Mouse (Mus musculus) embryonic facial prominence, embryonic 13.5 days (tissue): ENCODE data around the gene Olfr1324. TPM values are rescaled to one million over a fixed set of nuclear protein-coding genes. Genes with fewer than 3 reads are reported as not detected.
"Not testable (repeated sequence)": the region's sequence is repeated elsewhere in the genome, so short reads cannot be mapped to it uniquely, and the experiment has no call there.

ENCODE experiments used
- ATAC-seq: fragments of 200-750 bp; cut with Nextera tagmentation; 2 replicates; pipeline ENCODE4 v1.8.0; 2017; ENCODE audit warnings: low read depth; ENCODE audit not compliant: insufficient number of reproducible peaks, insufficient read depth, low FRiP score, low TSS enrichment
- H3K27ac ChIP-seq: fragments of 300-500 bp; sonication (generic); 2 replicates; pipeline ENCODE4 v1.5.1; 2015; ENCODE audit warnings: moderate library complexity, mild to moderate bottlenecking, inconsistent platforms
- H3K27me3 ChIP-seq: fragments of 300-500 bp; sonication (generic); 2 replicates; pipeline ENCODE4 v1.6.1; 2015; ENCODE audit warnings: mild to moderate bottlenecking, inconsistent platforms
- H3K36me3 ChIP-seq: fragments of 300-500 bp; sonication (generic); 2 replicates; pipeline ENCODE4 v1.6.1; 2015; ENCODE audit warnings: mild to moderate bottlenecking, inconsistent platforms
- H3K4me1 ChIP-seq: fragments of 300-500 bp; sonication (generic); 2 replicates; pipeline ENCODE4 v1.6.1; 2015; ENCODE audit warnings: inconsistent platforms
- H3K4me2 ChIP-seq: fragments of 300-500 bp; sonication (generic); 2 replicates; pipeline ENCODE4 v1.6.1; 2015; ENCODE audit warnings: moderate library complexity, mild to moderate bottlenecking, inconsistent platforms
- H3K4me3 ChIP-seq: fragments of 300-500 bp; sonication (generic); 2 replicates; pipeline ENCODE4 v1.5.1; 2015; ENCODE audit warnings: mild to moderate bottlenecking, inconsistent platforms
- H3K9ac ChIP-seq: fragments of 300-500 bp; sonication (generic); 2 replicates; pipeline ENCODE4 v1.6.1; 2015; ENCODE audit warnings: mild to moderate bottlenecking, inconsistent platforms
- H3K9me3 ChIP-seq: fragments of 300-500 bp; sonication (generic); 2 replicates; pipeline ENCODE4 v1.6.1; 2016; ENCODE audit warnings: inconsistent platforms
- WGBS: fragments of 180-500 bp; shearing (Covaris S2); methylation state at CpG from one replicate; pipeline ENCODE4 v1.1.7; 2015; ENCODE audit warnings: mixed read lengths; 5-methylcytosine and 5-hydroxymethylcytosine counted together
- polyA plus RNA-seq: library from polyadenylated mRNA; unstranded; fragments of >200 nt; fragmentation: Nextera tagmentation; extraction: Ambion mirVana; gene quantifications from 2 replicates; pipeline ENCODE4 v1.2.1, GENCODE M21; 2015

Gene Olfr1324
- not detected in 2 replicates for polyA plus RNA-seq

- Histone ChIP-seq H3K4me2 (no peak within 1 kb of the TSS), H3K9ac (no peak within 1 kb of the TSS), H3K36me3 (no peaks in the 10 kb centered on the region), H3K27me3 (no peaks in the 10 kb centered on the region), H3K4me3 (no peak within 1 kb of the TSS), H3K4me1 (no peaks in the 10 kb centered on the region), H3K9me3 (no peaks in the 10 kb centered on the region), H3K27ac (no peak within 1 kb of the TSS)
- ATAC-seq, result no peak
- 92% methylated on average over 1 of the region's 1 CpGs for WGBS
Observed at GRCm38 (mm10) chrX:50428398-50428797, at the start of gene Olfr1324. TSS of gene Olfr1324 (minus strand) at chrX:50428498.

- H3K27me3 ChIP-seq, H3K36me3 ChIP-seq, H3K4me3 ChIP-seq, H3K4me1 ChIP-seq, H3K9me3 ChIP-seq, H3K4me2 ChIP-seq, ATAC-seq, H3K27ac ChIP-seq, H3K9ac ChIP-seq: not testable (repeated sequence)
- WGBS, result 75% methylated on average over 6 of the region's 6 CpGs
Observed at GRCm38 (mm10) chrX:50470341-50470740, 42.0 kb upstream of the Olfr1324 start.

GRCm38 (mm10) chrX:50456136-50456535 is 27.8 kb upstream of the Olfr1324 start:
- no peak overlapping the region for H3K27ac ChIP-seq
- 36% methylated on average over 1 of the region's 1 CpGs for WGBS
- no peak overlapping the region for H3K4me3 ChIP-seq
- no peak overlapping the region for H3K4me2 ChIP-seq
- H3K9ac ChIP-seq, result no peak overlapping the region
- H3K27me3 ChIP-seq, result no peaks in the 10 kb centered on the region
- no peaks in the 10 kb centered on the region for H3K36me3 ChIP-seq
- ATAC-seq, result no peak
- H3K4me1 ChIP-seq, result no peaks in the 10 kb centered on the region
- no peaks in the 10 kb centered on the region for H3K9me3 ChIP-seq

GRCm38 (mm10) chrX:50443352-50443751 is 15.1 kb upstream of the Olfr1324 start:
- Histone ChIP-seq H3K9me3 (no peaks in the 10 kb centered on the region), H3K27ac (no peak overlapping the region), H3K4me2 (no peak overlapping the region), H3K4me3 (no peak overlapping the region), H3K9ac (no peak overlapping the region), H3K4me1 (no peaks in the 10 kb centered on the region), H3K27me3 (no peaks in the 10 kb centered on the region), H3K36me3 (no peaks in the 10 kb centered on the region)
- ATAC-seq, result no peak
- 62% methylated on average over 1 of the region's 1 CpGs for WGBS

- no peaks in the 10 kb centered on the region for H3K4me1 ChIP-seq
- H3K9ac ChIP-seq, result no peak overlapping the region
- no peaks in the 10 kb centered on the region for H3K36me3 ChIP-seq
- H3K27me3 ChIP-seq, result no peaks in the 10 kb centered on the region
- H3K4me2 ChIP-seq, result no peak overlapping the region
- H3K9me3 ChIP-seq, result no peaks in the 10 kb centered on the region
- no peak for ATAC-seq
- no peak overlapping the region for H3K27ac ChIP-seq
- no peak overlapping the region for H3K4me3 ChIP-seq
- 76% methylated on average over 1 of the region's 1 CpGs for WGBS
Observed at GRCm38 (mm10) chrX:50442696-50443095, 14.4 kb upstream of the Olfr1324 start.

- Histone ChIP-seq H3K27ac (no peak overlapping the region), H3K4me1 (no peaks in the 10 kb centered on the region), H3K9me3 (no peaks in the 10 kb centered on the region), H3K27me3 (no peaks in the 10 kb centered on the region), H3K4me2 (no peak overlapping the region), H3K9ac (no peak overlapping the region), H3K36me3 (no peaks in the 10 kb centered on the region), H3K4me3 (no peak overlapping the region)
- 80% methylated on average over 2 of the region's 2 CpGs for WGBS
- ATAC-seq, result no peak
Observed at GRCm38 (mm10) chrX:50432499-50432898, 4.2 kb upstream of the Olfr1324 start.

- no peaks in the 10 kb centered on the region for H3K4me1 ChIP-seq
- no peak overlapping the region for H3K4me2 ChIP-seq
- H3K27ac ChIP-seq, result no peak overlapping the region
- no peak overlapping the region for H3K4me3 ChIP-seq
- no peaks in the 10 kb centered on the region for H3K9me3 ChIP-seq
- H3K9ac ChIP-seq, result no peak overlapping the region
- 62% methylated on average over 2 of the region's 2 CpGs for WGBS
- ATAC-seq, result no peak
- H3K36me3 ChIP-seq, result no peaks in the 10 kb centered on the region
- H3K27me3 ChIP-seq, result no peaks in the 10 kb centered on the region
Observed at GRCm38 (mm10) chrX:50427712-50428328, 478 bp downstream of the Olfr1324 start.

- Histone ChIP-seq H3K36me3 (no peaks in the 10 kb centered on the region), H3K27me3 (no peaks in the 10 kb centered on the region), H3K4me2 (no peak overlapping the region), H3K4me1 (no peaks in the 10 kb centered on the region), H3K9me3 (no peaks in the 10 kb centered on the region), H3K9ac (no peak overlapping the region), H3K4me3 (no peak overlapping the region), H3K27ac (no peak overlapping the region)
- no peak for ATAC-seq
- whole genome bisulfite sequencing, result 63% methylated on average over 3 of the region's 3 CpGs
Observed at GRCm38 (mm10) chrX:50425899-50426436, 2.3 kb downstream of the Olfr1324 start.

- not testable (repeated sequence) for ATAC-seq, H3K4me1 ChIP-seq
Observed at GRCm38 (mm10) chrX:50410361-50410760, 17.9 kb downstream of the Olfr1324 start.

GRCm38 (mm10) chrX:50390616-50391015 is 37.7 kb downstream of the Olfr1324 start:
- not testable (repeated sequence) for H3K9ac ChIP-seq, H3K4me3 ChIP-seq, ATAC-seq, H3K27me3 ChIP-seq, H3K4me1 ChIP-seq, H3K36me3 ChIP-seq, H3K9me3 ChIP-seq, H3K4me2 ChIP-seq, H3K27ac ChIP-seq
- 75% methylated on average over 4 of the region's 4 CpGs for WGBS

More at GRCm38 (mm10) chrX:50410361-50410760, 17.9 kb downstream of the Olfr1324 start:
- not testable (repeated sequence) for H3K27ac ChIP-seq, H3K27me3 ChIP-seq, H3K4me2 ChIP-seq, H3K36me3 ChIP-seq, H3K9ac ChIP-seq, H3K4me3 ChIP-seq, H3K9me3 ChIP-seq
- 80% methylated on average over 8 of the region's 8 CpGs for WGBS

DNA sequence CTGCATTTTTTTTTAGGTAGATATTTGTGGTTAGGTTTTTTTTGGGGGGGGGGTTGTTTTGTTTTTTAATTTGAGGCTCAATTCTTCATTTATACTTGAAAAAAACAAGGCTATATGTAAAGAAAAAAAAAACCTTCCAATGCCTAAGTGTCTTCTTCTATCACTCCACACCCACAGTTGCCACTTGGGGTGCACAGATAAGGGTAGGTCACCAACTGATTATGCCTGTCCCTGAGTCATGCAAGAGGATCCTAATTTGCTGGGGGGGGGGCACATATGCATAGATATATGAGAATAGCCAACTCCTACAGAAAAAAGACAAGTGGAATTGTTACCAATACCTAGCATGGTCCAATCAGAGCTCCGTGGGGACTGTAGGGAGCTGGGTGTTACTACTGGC is 53.3 kb downstream of the Olfr1324 start:
- no peaks in the 10 kb centered on the region for H3K36me3 ChIP-seq
- H3K9me3 ChIP-seq, result peaks cover 9% of the 10 kb centered on the region; the same call in 1 of the 2 replicates
- H3K4me2 ChIP-seq, result no peak overlapping the region
- H3K4me3 ChIP-seq, result no peak overlapping the region
- WGBS, result 91% methylated on average over 1 of the region's 1 CpGs
- H3K4me1 ChIP-seq, result no peaks in the 10 kb centered on the region
- H3K9ac ChIP-seq, result no peak overlapping the region
- H3K27me3 ChIP-seq, result no peaks in the 10 kb centered on the region
- ATAC-seq, result no peak
- H3K27ac ChIP-seq, result no peak overlapping the region
